Mouse (Mus musculus) C2C12 (cell line): Measurements from ENCODE around the gene Unc13c. TPM values are rescaled to one million over a fixed set of nuclear protein-coding genes. Genes with fewer than 3 reads are reported as not detected.

Experiments
- H3K27me3 ChIP-seq: one replicate; pipeline ENCODE4 v1.6.1; 2011; ENCODE audit not compliant: control insufficient read depth, insufficient read depth, insufficient read length
- H3K36me3 ChIP-seq: one replicate; pipeline ENCODE4 v1.6.1; 2011; ENCODE audit not compliant: control insufficient read depth, insufficient read depth
- H3K4me3 ChIP-seq: one replicate; pipeline ENCODE4 v1.5.1; 2011; ENCODE audit warnings: mild to moderate bottlenecking, control low read depth; ENCODE audit not compliant: poor library complexity, insufficient read depth, severe bottlenecking
- H3K79me2 ChIP-seq: one replicate; pipeline ENCODE4 v1.6.1; 2011; ENCODE audit not compliant: control insufficient read depth, insufficient read depth
- H3K79me3 ChIP-seq: one replicate; pipeline ENCODE4 v1.6.1; 2011; ENCODE audit warnings: low read depth, control low read depth
- H3ac ChIP-seq: one replicate; pipeline ENCODE3; 2011; ENCODE audit warnings: low read depth; ENCODE audit not compliant: control insufficient read depth, insufficient read length
- CEBPB ChIP-seq: IDR thresholded peaks from one replicate; pipeline ENCODE4 v1.6.1; 2011; ENCODE audit warnings: low read depth, mild to moderate bottlenecking, control low read depth, moderate library complexity
- CTCF ChIP-seq: IDR thresholded peaks from one replicate; pipeline ENCODE4 v1.5.1; 2011; ENCODE audit not compliant: control insufficient read depth, insufficient read depth, insufficient read length
- FOSL1 ChIP-seq: IDR thresholded peaks from one replicate; pipeline ENCODE4 v1.8.0; 2011; ENCODE audit warnings: mild to moderate bottlenecking, low read length; ENCODE audit not compliant: poor library complexity, insufficient read depth, severe bottlenecking
- MAX ChIP-seq: IDR thresholded peaks from one replicate; pipeline ENCODE4 v1.6.1; 2011; ENCODE audit warnings: mild to moderate bottlenecking, control low read depth
- MYOD1 ChIP-seq: IDR thresholded peaks from one replicate; pipeline ENCODE4 v1.6.1; 2011; ENCODE audit warnings: low read depth; ENCODE audit not compliant: control insufficient read depth, insufficient read length
- MYOG ChIP-seq: IDR thresholded peaks from one replicate; pipeline ENCODE4 v1.6.1; 2011; ENCODE audit not compliant: control insufficient read depth, insufficient read length; ENCODE audit errors: extremely low read depth
- USF1 ChIP-seq: IDR thresholded peaks from one replicate; pipeline ENCODE4 v1.6.1; 2011; ENCODE audit warnings: low read depth, mild to moderate bottlenecking, control low read depth, moderate library complexity
- polyA plus RNA-seq: library from polyadenylated mRNA; unstranded; fragments of >200 nt; fragmentation: generic; extraction: Trizol; gene quantifications from one replicate; pipeline ENCODE4 v1.2.1, GENCODE M21; 2012; ENCODE audit warnings: missing spikeins

Gene Unc13c
- polyA plus RNA-seq, 1 experiment, result under 0.01 TPM

GRCm38 (mm10) chr9:73697103-73697502 is 271.7 kb downstream of the Unc13c start:
- Histone ChIP-seq H3K4me3 (no peak overlapping the region), H3K79me2 (no peaks in the 10 kb centered on the region), H3K79me3 (no peaks in the 10 kb centered on the region), H3K27me3 (no peaks in the 10 kb centered on the region), H3ac (no peak overlapping the region), H3K36me3 (no peaks in the 10 kb centered on the region)
- TF ChIP-seq MAX, result no peak

- no peak overlapping the region for H3K4me3 ChIP-seq
- no peaks in the 10 kb centered on the region for H3K36me3 ChIP-seq
- H3K79me3 ChIP-seq, result no peaks in the 10 kb centered on the region
- no peak for TF ChIP-seq CEBPB
- TF ChIP-seq CTCF, result no peak
- no peak for TF ChIP-seq MYOG
- TF ChIP-seq MAX, result no peak
- no peak for TF ChIP-seq FOSL1
- no peak for TF ChIP-seq USF1
- TF ChIP-seq MYOD1, result no peak
- H3K27me3 ChIP-seq, result no peaks in the 10 kb centered on the region
- no peak overlapping the region for H3ac ChIP-seq
- H3K79me2 ChIP-seq, result no peaks in the 10 kb centered on the region
Measured at GRCm38 (mm10) chr9:73681580-73681979, 287.2 kb downstream of the Unc13c start.

GRCm38 (mm10) chr9:73680545-73681495 is 287.9 kb downstream of the Unc13c start:
- no peaks in the 10 kb centered on the region for H3K36me3 ChIP-seq
- H3K79me2 ChIP-seq, result no peaks in the 10 kb centered on the region
- H3ac ChIP-seq, result no peak overlapping the region
- no peak overlapping the region for H3K4me3 ChIP-seq
- TF ChIP-seq MAX, result no peak
- no peak for TF ChIP-seq CEBPB
- TF ChIP-seq FOSL1, result no peak
- no peak for TF ChIP-seq USF1
- TF ChIP-seq MYOG, result no peak
- no peak for TF ChIP-seq MYOD1
- TF ChIP-seq CTCF, result no peak
- no peaks in the 10 kb centered on the region for H3K27me3 ChIP-seq
- no peaks in the 10 kb centered on the region for H3K79me3 ChIP-seq

- Histone ChIP-seq H3K4me3 (no peak overlapping the region), H3ac (no peak overlapping the region), H3K27me3 (no peaks in the 10 kb centered on the region), H3K36me3 (no peaks in the 10 kb centered on the region), H3K79me2 (no peaks in the 10 kb centered on the region), H3K79me3 (no peaks in the 10 kb centered on the region)
- no peak for TF ChIP-seq MYOG
- TF ChIP-seq MAX, result no peak
- no peak for TF ChIP-seq MYOD1
- TF ChIP-seq USF1, result no peak
- no peak for TF ChIP-seq CEBPB
- TF ChIP-seq CTCF, result no peak
- no peak for TF ChIP-seq FOSL1
Measured at GRCm38 (mm10) chr9:73671656-73672212, 297.0 kb downstream of the Unc13c start.

- TF ChIP-seq MYOD1 (no peak), MAX (no peak), CEBPB (no peak), MYOG (no peak), FOSL1 (no peak), CTCF (no peak), USF1 (no peak)
- no peak overlapping the region for H3ac ChIP-seq
- H3K79me2 ChIP-seq, result no peaks in the 10 kb centered on the region
- no peaks in the 10 kb centered on the region for H3K79me3 ChIP-seq
- H3K27me3 ChIP-seq, result no peaks in the 10 kb centered on the region
- H3K36me3 ChIP-seq, result no peaks in the 10 kb centered on the region
- no peak overlapping the region for H3K4me3 ChIP-seq
Measured at GRCm38 (mm10) chr9:73670040-73670439, 298.7 kb downstream of the Unc13c start.

GRCm38 (mm10) chr9:73662839-73663238 is 305.9 kb downstream of the Unc13c start:
- Histone ChIP-seq H3ac (no peak overlapping the region), H3K79me2 (no peaks in the 10 kb centered on the region), H3K27me3 (no peaks in the 10 kb centered on the region), H3K36me3 (no peaks in the 10 kb centered on the region), H3K79me3 (no peaks in the 10 kb centered on the region), H3K4me3 (no peak overlapping the region)
- no peak for TF ChIP-seq MYOD1
- TF ChIP-seq MYOG, result no peak
- no peak for TF ChIP-seq USF1
- no peak for TF ChIP-seq CTCF
